In genomic region chr2:11502901-11503431, GRCm38 (mm10) we compare ENCODE assay signal across 7 mouse cellular contexts. TPM values are rescaled to one million over a fixed set of nuclear protein-coding genes. Genes with fewer than 3 reads are reported as not detected.
A peak's percentile ranks its signal among the peaks of the same experiment; 100 is the strongest.
DNase-seq lines count a peak whose midpoint lies in the region; ATAC-seq and TF ChIP-seq lines count a peak whose summit lies in the region.

No protein-coding gene starts in this region.

- peaks cover 5% of the 10 kb centered on the region for H3K4me1 ChIP-seq in bone marrow, adult 2 months (ENCODE audit: control insufficient read depth, insufficient read depth, low read length)
- peaks cover 13% of the 10 kb centered on the region for H3K4me1 ChIP-seq in embryonic facial prominence, embryonic 14.5 days (ENCODE audit: control insufficient read depth, insufficient read depth, low read length)
- H3K4me1 ChIP-seq in heart, embryonic 10.5 days = peaks cover 34% of the 10 kb centered on the region
- peaks cover 20% of the 10 kb centered on the region for H3K4me1 ChIP-seq in kidney, embryonic 14.5 days (ENCODE audit: control insufficient read depth, insufficient read depth, low read length)
- H3K4me1 ChIP-seq in limb, embryonic 14.5 days (ENCODE audit: control insufficient read depth, insufficient read depth, low read length) = peaks cover 14% of the 10 kb centered on the region
- peaks cover 41% of the 10 kb centered on the region for H3K4me1 ChIP-seq in midbrain, embryonic 15.5 days

- H3K4me3 ChIP-seq in bone marrow, adult 2 months (replicated peaks; ENCODE audit: control insufficient read depth, low read depth, low read length) = peak overlapping the region; percentile 30
- peak overlapping the region; percentile 69 for H3K4me3 ChIP-seq in embryonic facial prominence, embryonic 14.5 days (ENCODE audit: low read depth, low read length)
- peak overlapping the region; percentile 84 for H3K4me3 ChIP-seq in heart, embryonic 10.5 days
- H3K4me3 ChIP-seq in kidney, embryonic 14.5 days (ENCODE audit: low read length) = peak overlapping the region; percentile 58
- peak overlapping the region; percentile 64 for H3K4me3 ChIP-seq in limb, embryonic 14.5 days (replicated peaks; ENCODE audit: low read length)
- peak overlapping the region; percentile 65 for H3K4me3 ChIP-seq in midbrain, embryonic 15.5 days

- no peak for TF ChIP-seq CTCF in bone marrow, adult 2 months (IDR thresholded peaks at IDR 0.05; ENCODE audit: control insufficient read depth, insufficient read depth, low read length)

- H3K27ac ChIP-seq in bone marrow, adult 2 months (ENCODE audit: control insufficient read depth, insufficient read depth, low read depth, low read length, poor library complexity) = no peak overlapping the region
- peak overlapping the region; percentile 94 for H3K27ac ChIP-seq in embryonic facial prominence, embryonic 14.5 days (replicated peaks; ENCODE audit: low read depth, low read length)
- H3K27ac ChIP-seq in heart, embryonic 10.5 days = peak overlapping the region; percentile 95
- no peak overlapping the region for H3K27ac ChIP-seq in kidney, embryonic 14.5 days (ENCODE audit: low read depth, low read length)
- H3K27ac ChIP-seq in limb, embryonic 14.5 days (replicated peaks; ENCODE audit: low read depth, low read length) = peak overlapping the region; percentile 92
- H3K27ac ChIP-seq in midbrain, embryonic 15.5 days = peak overlapping the region; percentile 94

- H3K9ac ChIP-seq in embryonic facial prominence, embryonic 14.5 days (ENCODE audit: low read depth, low read length) = peak overlapping the region; percentile 77
- peak overlapping the region; percentile 47; the same call in 1 of the 2 replicates for H3K9ac ChIP-seq in kidney, embryonic 14.5 days (ENCODE audit: low read depth, low read length)
- H3K9ac ChIP-seq in limb, embryonic 14.5 days (ENCODE audit: low read depth, low read length, severe bottlenecking) = peak overlapping the region; percentile 82
- H3K9ac ChIP-seq in midbrain, embryonic 15.5 days = peak overlapping the region; percentile 78

- TF ChIP-seq POLR2A in bone marrow, adult 2 months (IDR thresholded peaks at IDR 0.05; ENCODE audit: borderline replicate concordance, control insufficient read depth, low read depth, low read length) = no peak
- no peak; the same call in 1 of the 2 replicates for TF ChIP-seq POLR2A in limb, embryonic 14.5 days (IDR thresholded peaks at IDR 0.05; ENCODE audit: borderline replicate concordance, extremely low read depth, insufficient read depth, insufficient read length)

- ATAC-seq in embryonic facial prominence, embryonic 14.5 days (ENCODE audit: low read depth) = peak; percentile 84
- ATAC-seq in kidney, embryonic 14.5 days (ENCODE audit: low FRiP score, low TSS enrichment) = peak; percentile 48
- ATAC-seq in limb, embryonic 14.5 days (ENCODE audit: low FRiP score, low read depth) = peak; percentile 82
- ATAC-seq in midbrain, embryonic 15.5 days (replicated peaks) = peak; percentile 73

- H3K9me3 ChIP-seq in embryonic facial prominence, embryonic 14.5 days (ENCODE audit: control insufficient read depth, low read length) = no peaks in the 10 kb centered on the region
- H3K9me3 ChIP-seq in heart, embryonic 10.5 days = no peaks in the 10 kb centered on the region
- no peaks in the 10 kb centered on the region for H3K9me3 ChIP-seq in kidney, embryonic 14.5 days (ENCODE audit: control insufficient read depth, low read length)
- no peaks in the 10 kb centered on the region for H3K9me3 ChIP-seq in limb, embryonic 14.5 days (ENCODE audit: control insufficient read depth, low read length)
- no peaks in the 10 kb centered on the region for H3K9me3 ChIP-seq in midbrain, embryonic 15.5 days

- peak overlapping the region; percentile 85 for H3K4me2 ChIP-seq in embryonic facial prominence, embryonic 14.5 days (ENCODE audit: low read depth, low read length)
- H3K4me2 ChIP-seq in kidney, embryonic 14.5 days (replicated peaks; ENCODE audit: low read depth, low read length) = peak overlapping the region; percentile 56
- H3K4me2 ChIP-seq in limb, embryonic 14.5 days (replicated peaks; ENCODE audit: low read depth, low read length, severe bottlenecking) = peak overlapping the region; percentile 91
- peak overlapping the region; percentile 97 for H3K4me2 ChIP-seq in midbrain, embryonic 15.5 days

- DNase-seq in embryonic facial prominence, embryonic 14.5 days (ENCODE audit: low spot score) = peak; percentile 94
- DNase-seq in heart, embryonic 10.5 days (ENCODE audit: low spot score) = peak; percentile 91
- DNase-seq in limb, embryonic 14.5 days (ENCODE audit: low spot score) = peak; percentile 89
- peak; percentile 28 to 69 for DNase-seq in spleen, postnatal 10 days (ENCODE audit: low spot score in 2 of 2)

- 5% methylated on average over 39 of the region's 39 CpGs for WGBS in bone marrow, adult 2 months
- WGBS in embryonic facial prominence, embryonic 14.5 days = under 1% methylated on average over 15 of the region's 39 CpGs
- under 1% methylated on average over 38 of the region's 39 CpGs for WGBS in heart, embryonic 10.5 days
- WGBS in kidney, embryonic 14.5 days = under 1% methylated on average over 37 of the region's 39 CpGs
- WGBS in limb, embryonic 14.5 days = under 1% methylated on average over 35 of the region's 39 CpGs
- under 1% methylated on average over 39 of the region's 39 CpGs for WGBS in midbrain, embryonic 15.5 days

- no peaks in the 10 kb centered on the region for H3K36me3 ChIP-seq in embryonic facial prominence, embryonic 14.5 days (ENCODE audit: control insufficient read depth, insufficient read depth, low read length)
- peaks cover 8% of the 10 kb centered on the region; the same call in 1 of the 2 replicates for H3K36me3 ChIP-seq in heart, embryonic 10.5 days
- no peaks in the 10 kb centered on the region for H3K36me3 ChIP-seq in kidney, embryonic 14.5 days (ENCODE audit: control insufficient read depth, insufficient read depth, low read length)
- H3K36me3 ChIP-seq in limb, embryonic 14.5 days (ENCODE audit: control insufficient read depth, insufficient read depth, low read length) = peaks cover 8% of the 10 kb centered on the region; the same call in 1 of the 2 replicates
- H3K36me3 ChIP-seq in midbrain, embryonic 15.5 days (replicated peaks) = no peaks in the 10 kb centered on the region

- H3K27me3 ChIP-seq in embryonic facial prominence, embryonic 14.5 days (replicated peaks; ENCODE audit: control insufficient read depth, insufficient read depth, low read length) = 0 out of 2 replicates have a peak, but pooled peaks cover 6% of the 10 kb centered on the region
- no peaks in the 10 kb centered on the region for H3K27me3 ChIP-seq in heart, embryonic 10.5 days (ENCODE audit: insufficient read depth, poor library complexity, severe bottlenecking)
- H3K27me3 ChIP-seq in kidney, embryonic 14.5 days (ENCODE audit: control insufficient read depth, insufficient read depth, low read length) = peaks cover 10% of the 10 kb centered on the region; the same call in 1 of the 2 replicates
- H3K27me3 ChIP-seq in limb, embryonic 14.5 days (ENCODE audit: control insufficient read depth, insufficient read depth, low read length) = no peaks in the 10 kb centered on the region
- H3K27me3 ChIP-seq in midbrain, embryonic 15.5 days (replicated peaks) = peaks cover 15% of the 10 kb centered on the region

RNA-seq across cellular contexts. Expression of gene Pfkfb3, which starts 50.9 kb away (rescaled TPM):
- polyA plus RNA-seq in bone marrow, adult 2 months (2011; ENCODE audit: insufficient read depth, insufficient read length, low replicate concordance, missing spikeins) = 9.1 and 24.3 TPM in 2 replicates
- 9.2 and 9.8 TPM in 2 replicates for polyA plus RNA-seq in embryonic facial prominence, embryonic 14.5 days (2014; fragmentation: Nextera tagmentation; extraction: Ambion mirVana)
- polyA plus RNA-seq in heart, embryonic 10.5 days (2016; fragmentation: Nextera tagmentation; extraction: Ambion mirVana) = 12.7 and 20.5 TPM in 2 replicates
- 10.5 and 11.2 TPM in 2 replicates for polyA plus RNA-seq in kidney, embryonic 14.5 days (2014; fragmentation: Nextera tagmentation; extraction: Ambion mirVana)
- polyA plus RNA-seq in limb, embryonic 14.5 days (2012; rRNA removed) = 19.6 and 25.3 TPM in 2 replicates
- 11.4 and 11.9 TPM in 2 replicates for polyA plus RNA-seq in limb, embryonic 14.5 days (2014; fragmentation: Nextera tagmentation; extraction: Ambion mirVana)
- polyA plus RNA-seq in midbrain, embryonic 15.5 days (2015; fragmentation: Nextera tagmentation; extraction: Ambion mirVana) = 35.3 and 35.7 TPM in 2 replicates

Comparison
In these comparisons a context has a peak if more than half of its experiments do, and no peak if none do; other contexts are left out.
1. H3K27ac ChIP-seq: peak in embryonic facial prominence, embryonic 14.5 days (single experiment), heart, embryonic 10.5 days (single experiment), limb, embryonic 14.5 days (single experiment) and midbrain, embryonic 15.5 days (single experiment); none in bone marrow, adult 2 months (single experiment) and kidney, embryonic 14.5 days (single experiment).
2. H3K4me3 ChIP-seq: peak in every context shown above with its lines; median percentile 84 in heart, embryonic 10.5 days; 69 in embryonic facial prominence, embryonic 14.5 days; 65 in midbrain, embryonic 15.5 days; 64 in limb, embryonic 14.5 days; 58 in kidney, embryonic 14.5 days; 30 in bone marrow, adult 2 months.
3. Peak in every context shown above with its lines, with median percentiles within 50 percentile points of each other: ATAC-seq, DNase-seq, H3K4me2 ChIP-seq and H3K9ac ChIP-seq.